Mouse (Mus musculus) layer of hippocampus, adult 18-20 months (tissue): ENCODE results near the gene Dagla. TPM values are rescaled to one million over a fixed set of nuclear protein-coding genes. Genes with fewer than 3 reads are reported as not detected.

Experiments used
- DNase-seq, 2 experiments: peaks; one replicate each; pipeline ENCODE4 v3.0.0; 2022; ENCODE audit warnings: low spot score in 2 of 2
- long read RNA-seq: library from polyadenylated mRNA; stranded (forward); transcript quantifications from one replicate; pipeline ENCODE4 v2.0.0, GENCODE M21; 2021
- total RNA-seq, 2 experiments: library from RNA; stranded (reverse); gene quantifications; 2 replicates each; pipeline ENCODE4 v1.2.3; 2021

The Dagla gene
- total RNA-seq: 100 to 1,000 TPM; 107 to 118 TPM
- long read RNA-seq, full-length matches to known transcripts: 49 of 115 reads
- long read RNA-seq, partial matches to known transcripts: 23 of 115 reads
- long read RNA-seq, other reads (novel, unspliced or antisense): 43 of 115 reads

GRCm38 (mm10) chr19:10304810-10305544 lies at the start of gene Dagla:
Gene Dagla (minus strand): TSS chr19:10304877.
- peak; percentile 78 to 89 for DNase-seq

GRCm38 (mm10) chr19:10352218-10352617 lies 47.5 kb upstream of the Dagla start:
- DNase-seq: no peak

- no peak for DNase-seq
Observed at GRCm38 (mm10) chr19:10347628-10348273, 43.1 kb upstream of the Dagla start.

- no peak for DNase-seq
Observed at GRCm38 (mm10) chr19:10345696-10346095, 41.0 kb upstream of the Dagla start.

GRCm38 (mm10) chr19:10343866-10344265 lies 39.2 kb upstream of the Dagla start:
- no peak for DNase-seq

- DNase-seq: peak; percentile 51 to 81
Observed at GRCm38 (mm10) chr19:10341817-10342439, 37.3 kb upstream of the Dagla start.

- peak in 1 of 2 experiments; percentile 76 for DNase-seq
Observed at GRCm38 (mm10) chr19:10341152-10341551, 36.5 kb upstream of the Dagla start.

- DNase-seq: no peak
Observed at GRCm38 (mm10) chr19:10340661-10341060, 36.0 kb upstream of the Dagla start.

- DNase-seq: no peak
Observed at GRCm38 (mm10) chr19:10339271-10339670, 34.6 kb upstream of the Dagla start.

GRCm38 (mm10) chr19:10338724-10339123 lies 34.0 kb upstream of the Dagla start:
- DNase-seq: no peak

GRCm38 (mm10) chr19:10334467-10334866 lies 29.8 kb upstream of the Dagla start:
- DNase-seq: peak in 1 of 2 experiments; percentile 82

- DNase-seq: peak; percentile 71 to 90
Observed at GRCm38 (mm10) chr19:10333545-10334252, 29.0 kb upstream of the Dagla start.

GRCm38 (mm10) chr19:10331706-10332105 lies 27.0 kb upstream of the Dagla start:
- no peak for DNase-seq

- no peak for DNase-seq
Observed at GRCm38 (mm10) chr19:10329033-10329432, 24.4 kb upstream of the Dagla start.

GRCm38 (mm10) chr19:10326609-10327008 lies 21.9 kb upstream of the Dagla start:
- no peak for DNase-seq

GRCm38 (mm10) chr19:10323860-10324259 lies 19.2 kb upstream of the Dagla start:
- DNase-seq: no peak

- DNase-seq: no peak
Observed at GRCm38 (mm10) chr19:10323362-10323837, 18.7 kb upstream of the Dagla start.

- DNase-seq: no peak
Observed at GRCm38 (mm10) chr19:10317795-10318194, 13.1 kb upstream of the Dagla start.

- no peak for DNase-seq
Observed at GRCm38 (mm10) chr19:10317358-10317757, 12.7 kb upstream of the Dagla start.

- no peak for DNase-seq
Observed at GRCm38 (mm10) chr19:10316956-10317355, 12.3 kb upstream of the Dagla start.

- no peak for DNase-seq
Observed at GRCm38 (mm10) chr19:10312072-10312471, 7.4 kb upstream of the Dagla start.
